Comparison of ENCODE assay signal across 8 mouse cellular contexts in genomic region chr4:97871770-97872439, GRCm38 (mm10).
A peak's percentile ranks its signal among the peaks of the same experiment; 100 is the strongest.
DNase-seq lines count a peak whose midpoint lies in the region; ATAC-seq lines count a peak whose summit lies in the region.

No protein-coding gene starts in this region.

- no peaks in the 10 kb centered on the region for H3K27me3 ChIP-seq in heart, embryonic 12.5 days (replicated peaks)
- H3K27me3 ChIP-seq in heart, embryonic 13.5 days (replicated peaks) = no peaks in the 10 kb centered on the region

- 64% methylated on average over 9 of the region's 9 CpGs for WGBS in heart, embryonic 12.5 days
- 55% methylated on average over 9 of the region's 9 CpGs for WGBS in heart, embryonic 13.5 days

- no peak overlapping the region for H3K9ac ChIP-seq in heart, embryonic 12.5 days
- H3K9ac ChIP-seq in heart, embryonic 13.5 days = 0 out of 2 replicates have a peak overlapping the region, but pooled peaks have one; percentile 24

- no peak overlapping the region for H3K4me3 ChIP-seq in heart, embryonic 12.5 days
- no peak overlapping the region for H3K4me3 ChIP-seq in heart, embryonic 13.5 days

- H3K9me3 ChIP-seq in heart, embryonic 12.5 days (replicated peaks) = no peaks in the 10 kb centered on the region
- H3K9me3 ChIP-seq in heart, embryonic 13.5 days = no peaks in the 10 kb centered on the region

- H3K4me2 ChIP-seq in heart, embryonic 12.5 days = no peak overlapping the region
- no peak overlapping the region for H3K4me2 ChIP-seq in heart, embryonic 13.5 days

- no peaks in the 10 kb centered on the region for H3K36me3 ChIP-seq in heart, embryonic 12.5 days
- H3K36me3 ChIP-seq in heart, embryonic 13.5 days = no peaks in the 10 kb centered on the region

- H3K27ac ChIP-seq in heart, embryonic 12.5 days (ENCODE audit: poor library complexity, severe bottlenecking) = peak overlapping the region; percentile 57
- peak overlapping the region; percentile 64 for H3K27ac ChIP-seq in heart, embryonic 13.5 days (replicated peaks)

- DNase-seq in heart, postnatal 10 days = no peak
- peak; percentile 63 for DNase-seq in Muller cell, postnatal 12 days (ENCODE audit: inconsistent ontology term)
- peak; percentile 73 for DNase-seq in lung, postnatal 10 days
- no peak for DNase-seq in right cerebral cortex, adult 18-20 months
- no peak for DNase-seq in spleen, postnatal 10 days (ENCODE audit: low spot score in 2 of 2)
- DNase-seq in thymus, adult 18-20 months = no peak

- no peak for ATAC-seq in heart, embryonic 12.5 days (ENCODE audit: insufficient number of reproducible peaks, low FRiP score)
- ATAC-seq in heart, embryonic 13.5 days (ENCODE audit: extremely low read depth, insufficient number of reproducible peaks, low FRiP score, low TSS enrichment) = no peak

- intact Hi-C loops in heart, postnatal 10 days (cut with DNase I) = loop anchor here (5.0 kb wide), 1 partner anchor 120 kb away; no protein-coding TSS in a partner anchor

- peaks cover 51% of the 10 kb centered on the region for H3K4me1 ChIP-seq in heart, embryonic 12.5 days (replicated peaks)
- H3K4me1 ChIP-seq in heart, embryonic 13.5 days = peaks cover 81% of the 10 kb centered on the region

Comparison
In these comparisons a context has a peak if more than half of its experiments do, and no peak if none do; other contexts are left out.
1. DNase-seq: peak in Muller cell, postnatal 12 days (single experiment) and lung, postnatal 10 days (single experiment); none in heart, postnatal 10 days (0 of 2), right cerebral cortex, adult 18-20 months (single experiment), spleen, postnatal 10 days (0 of 2) and thymus, adult 18-20 months (0 of 2).